Mouse (Mus musculus) CH12.LX (cell line): Measurements from ENCODE around the gene Rpl10a.

Source experiments
- MAX ChIP-seq: IDR thresholded peaks from 2 replicates; pipeline ENCODE4 v1.6.1; 2011; ENCODE audit warnings: low read length, improper control_type of control experiment
- NRF1 ChIP-seq: IDR thresholded peaks from 2 replicates; pipeline ENCODE4 v1.6.1; 2014; ENCODE audit warnings: low read depth, mild to moderate bottlenecking, inconsistent platforms, low read length, improper control_type of control experiment, moderate library complexity
- RAD21 ChIP-seq: IDR thresholded peaks from 2 replicates; pipeline ENCODE4 v1.6.1; 2011; ENCODE audit warnings: low read depth, mild to moderate bottlenecking, low read length, improper control_type of control experiment, moderate library complexity
- ZMIZ1 ChIP-seq: IDR thresholded peaks from 2 replicates; pipeline ENCODE4 v1.6.1; 2012; ENCODE audit warnings: low read depth, mild to moderate bottlenecking, inconsistent platforms, low read length, improper control_type of control experiment

DNA sequence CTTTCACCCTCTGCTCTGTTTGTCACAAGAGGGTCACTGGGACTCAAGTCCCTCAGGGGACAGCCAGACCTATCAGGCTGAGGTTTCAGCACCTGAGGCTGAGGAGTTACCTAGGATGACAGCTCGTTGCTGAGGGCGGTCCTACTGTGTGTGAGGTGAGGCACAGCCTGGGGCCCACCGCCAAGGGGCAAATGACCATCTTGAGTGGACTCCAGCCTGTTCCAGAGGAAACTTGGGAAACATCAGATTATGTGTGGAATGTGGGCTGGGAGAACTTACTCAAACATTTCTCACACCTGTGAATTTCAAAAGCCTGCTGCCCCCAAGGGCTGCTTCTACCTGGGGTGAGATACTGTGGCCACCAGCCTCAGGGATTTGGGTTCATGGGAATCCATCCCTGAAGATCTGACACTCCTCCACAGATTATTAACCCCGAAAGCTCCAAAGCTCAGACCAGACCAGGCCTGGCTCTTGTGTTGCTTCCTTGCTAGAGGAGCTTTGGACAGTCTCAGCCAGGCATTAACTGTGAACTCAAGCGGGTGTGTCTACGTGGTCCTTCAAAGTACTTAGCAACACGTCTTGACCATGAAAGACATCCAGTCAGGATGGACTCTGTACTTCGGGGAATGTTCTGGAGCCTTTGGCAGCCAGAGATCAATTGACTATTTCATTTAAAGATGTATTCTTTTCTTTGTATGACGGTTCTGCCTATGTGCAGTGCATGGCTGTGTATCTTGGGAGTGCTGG, 32.4 kb downstream of the Rpl10a start:
- TF ChIP-seq RAD21, result no peak
- no peak for TF ChIP-seq NRF1
- no peak for TF ChIP-seq MAX
- TF ChIP-seq ZMIZ1, result no peak
